Mouse (Mus musculus) cerebellum, adult 2 months (tissue): ENCODE data around the gene Stk38l. TPM values are rescaled to one million over a fixed set of nuclear protein-coding genes. Genes with fewer than 3 reads are reported as not detected.

Experiments used
- DNase-seq, 2 experiments: peaks; one replicate each; pipeline ENCODE4 v3.0.0; 2021
- H3K27ac ChIP-seq: fragments of 200-500 bp; 2 replicates; pipeline ENCODE4 v1.5.1; 2012; ENCODE audit warnings: low read length, control low read depth, inconsistent platforms; ENCODE audit not compliant: insufficient read depth
- H3K27me3 ChIP-seq: fragments of 200-500 bp; 2 replicates; pipeline ENCODE4 v1.6.1; 2012; ENCODE audit warnings: inconsistent platforms, mild to moderate bottlenecking, low read length, moderate library complexity; ENCODE audit not compliant: control insufficient read depth, insufficient read depth
- H3K4me1 ChIP-seq: fragments of 200-500 bp; 2 replicates; pipeline ENCODE4 v1.6.1; 2011; ENCODE audit warnings: low read length; ENCODE audit not compliant: control insufficient read depth, insufficient read depth
- H3K4me3 ChIP-seq: fragments of 200-500 bp; replicated peaks from 2 replicates; pipeline ENCODE3; 2011; ENCODE audit warnings: mild to moderate bottlenecking, low read depth, low read length, control low read depth; ENCODE audit not compliant: insufficient read depth
- CTCF ChIP-seq: fragments of 200-500 bp; IDR thresholded peaks from 2 replicates; pipeline ENCODE4 v1.5.1; 2011; ENCODE audit warnings: low read depth, mild to moderate bottlenecking, control low read depth, low read length, moderate library complexity, borderline replicate concordance; ENCODE audit not compliant: insufficient read depth
- POLR2A ChIP-seq: fragments of 200-500 bp; IDR thresholded peaks from 2 replicates; pipeline ENCODE4 v1.6.1; 2011; ENCODE audit warnings: low read length, control low read depth, borderline replicate concordance; ENCODE audit not compliant: insufficient read depth
- WGBS: fragments of 180-500 bp; shearing (Covaris S2); methylation state at CpG from one replicate; pipeline ENCODE4 v1.1.7; 2018; 5-methylcytosine and 5-hydroxymethylcytosine counted together
- polyA plus RNA-seq: library from polyadenylated mRNA; depleted of rRNA; stranded (reverse); fragments of >200 nt; gene quantifications from 2 replicates; pipeline ENCODE4 v1.2.3, GENCODE M21; 2012

Stk38l gene
- polyA plus RNA-seq, 1 experiment, result 16.4 TPM

DNA sequence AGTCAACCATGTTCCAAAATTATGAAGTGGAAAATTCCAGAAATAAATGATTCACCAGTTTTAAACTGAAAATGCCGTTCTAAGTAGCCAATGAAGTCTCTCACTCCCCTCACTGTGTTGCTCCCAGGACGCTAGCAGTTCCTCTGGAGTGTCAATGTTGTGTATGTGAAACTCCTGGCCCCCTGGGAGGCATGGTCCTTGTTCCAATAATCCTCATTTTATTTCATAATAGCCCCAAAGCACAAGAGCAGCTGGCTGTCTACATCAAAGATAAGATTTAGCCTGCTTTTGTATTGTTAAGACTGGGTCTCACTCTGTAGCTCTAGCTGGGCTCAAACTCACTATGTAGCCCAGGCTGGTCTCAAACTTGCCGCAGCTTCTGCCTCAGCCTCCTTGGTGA, 990 bp upstream of the Stk38l start:
- H3K27me3 ChIP-seq, result no peaks in the 10 kb centered on the region
- H3K27ac ChIP-seq, result no peak overlapping the region
- TF ChIP-seq CTCF, result no peak
- no peak for TF ChIP-seq POLR2A
- H3K4me1 ChIP-seq, result no peaks in the 10 kb centered on the region; the same call in 1 of the 2 replicates
- no peak overlapping the region for H3K4me3 ChIP-seq
- no peak for DNase-seq
- WGBS, result 93% methylated on average over 3 of the region's 3 CpGs

DNA sequence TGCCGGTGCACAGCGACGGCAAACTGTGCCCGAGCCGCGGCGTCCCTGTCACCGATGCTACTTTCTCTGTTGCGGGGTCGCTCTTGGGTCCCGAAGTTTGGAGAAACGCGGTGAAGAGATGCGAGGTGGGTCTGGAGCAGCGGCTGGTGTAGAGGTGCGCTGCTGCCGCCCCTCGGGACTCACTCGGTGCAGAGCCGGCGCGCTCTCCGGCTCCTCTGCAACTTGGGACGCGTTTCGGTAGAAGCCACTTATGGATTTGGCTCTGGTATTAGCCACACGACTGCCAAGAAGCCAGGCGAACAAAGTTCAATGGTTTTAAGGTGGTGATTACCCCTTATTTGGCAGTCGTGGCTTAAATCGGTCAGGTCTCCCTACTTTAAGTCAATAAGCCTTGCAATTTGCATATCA, 593 bp downstream of the Stk38l start:
- TF ChIP-seq CTCF, result no peak
- no peak for TF ChIP-seq POLR2A
- DNase-seq, result no peak
- Histone ChIP-seq H3K27me3 (no peaks in the 10 kb centered on the region), H3K27ac (peak overlapping the region; percentile 77; the same call in 1 of the 2 replicates), H3K4me3 (peak overlapping the region; percentile 77), H3K4me1 (no peaks in the 10 kb centered on the region; the same call in 1 of the 2 replicates)
- under 1% methylated on average over 30 of the region's 30 CpGs for WGBS

DNA sequence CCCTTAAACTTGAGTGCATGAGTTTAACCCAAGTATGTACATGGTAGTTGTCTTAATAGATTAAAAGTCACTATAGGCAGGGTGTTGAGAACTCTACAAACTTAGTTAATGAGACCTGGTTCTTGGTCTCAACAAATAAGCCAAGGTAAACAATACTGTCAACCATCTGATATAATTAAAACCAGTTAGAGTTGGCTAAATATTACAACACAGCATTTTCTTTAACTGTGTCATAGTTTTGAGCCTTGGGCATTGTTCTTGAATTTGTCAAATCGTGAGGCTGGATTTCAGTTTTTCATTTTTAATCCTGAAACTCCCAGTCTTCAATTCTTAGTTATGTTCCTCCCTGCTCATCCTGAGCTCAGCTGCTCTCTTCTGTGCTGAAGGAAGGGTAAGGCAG, 6.2 kb downstream of the Stk38l start:
- WGBS, result 85% methylated on average over 1 of the region's 1 CpGs
- Histone ChIP-seq H3K27ac (no peak overlapping the region), H3K4me1 (peaks cover 7% of the 10 kb centered on the region; the same call in 1 of the 2 replicates), H3K4me3 (no peak overlapping the region), H3K27me3 (no peaks in the 10 kb centered on the region)
- TF ChIP-seq CTCF (no peak), POLR2A (no peak)
- DNase-seq, result no peak

DNA sequence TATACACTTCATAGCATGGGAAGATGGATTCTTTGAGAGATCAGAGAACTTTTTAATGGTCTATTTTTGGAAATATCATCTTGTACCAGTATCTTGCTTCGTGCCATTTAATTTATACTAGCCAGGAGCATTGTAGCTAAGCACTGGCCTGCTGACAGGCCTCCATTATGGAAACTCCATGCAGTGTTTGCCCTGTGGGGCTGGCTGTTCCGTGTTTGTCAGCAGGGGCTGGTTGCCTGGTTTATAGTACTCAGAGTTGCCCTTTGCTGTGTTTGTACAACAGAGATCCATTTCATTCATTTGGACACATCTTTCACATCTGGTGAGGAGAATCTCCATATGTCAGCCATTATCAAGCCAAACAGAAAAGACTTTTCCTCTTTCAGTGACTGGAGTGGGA, 6.9 kb downstream of the Stk38l start:
- WGBS, result 19% methylated on average over 2 of the region's 2 CpGs
- Histone ChIP-seq H3K4me1 (peaks cover 7% of the 10 kb centered on the region; the same call in 1 of the 2 replicates), H3K27ac (no peak overlapping the region), H3K27me3 (no peaks in the 10 kb centered on the region), H3K4me3 (no peak overlapping the region)
- TF ChIP-seq CTCF (no peak), POLR2A (no peak)
- no peak for DNase-seq

DNA sequence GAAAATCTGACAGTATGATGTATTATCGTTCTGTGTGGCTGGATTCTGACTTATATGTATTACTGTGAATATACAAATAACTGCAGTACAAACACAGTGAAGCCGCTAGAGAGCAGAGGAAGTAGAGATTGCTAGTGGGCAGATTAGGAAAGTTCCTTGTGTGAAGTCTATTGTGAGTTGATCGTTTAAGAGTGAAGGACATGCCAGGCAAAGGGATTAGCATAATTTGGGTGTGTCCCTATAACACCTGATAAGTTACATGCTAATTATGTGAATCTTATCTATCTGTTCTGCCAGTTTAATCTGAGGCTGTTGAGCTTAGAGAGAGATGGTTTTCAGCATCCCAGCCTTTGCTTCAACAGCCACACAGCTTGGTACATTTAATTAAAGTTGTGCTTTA, 7.4 kb downstream of the Stk38l start:
- DNase-seq, result no peak
- Histone ChIP-seq H3K27ac (no peak overlapping the region), H3K4me1 (peaks cover 7% of the 10 kb centered on the region; the same call in 1 of the 2 replicates), H3K4me3 (no peak overlapping the region), H3K27me3 (no peaks in the 10 kb centered on the region)
- TF ChIP-seq POLR2A (no peak), CTCF (no peak)
- WGBS, result 74% methylated on average over 3 of the region's 3 CpGs

DNA sequence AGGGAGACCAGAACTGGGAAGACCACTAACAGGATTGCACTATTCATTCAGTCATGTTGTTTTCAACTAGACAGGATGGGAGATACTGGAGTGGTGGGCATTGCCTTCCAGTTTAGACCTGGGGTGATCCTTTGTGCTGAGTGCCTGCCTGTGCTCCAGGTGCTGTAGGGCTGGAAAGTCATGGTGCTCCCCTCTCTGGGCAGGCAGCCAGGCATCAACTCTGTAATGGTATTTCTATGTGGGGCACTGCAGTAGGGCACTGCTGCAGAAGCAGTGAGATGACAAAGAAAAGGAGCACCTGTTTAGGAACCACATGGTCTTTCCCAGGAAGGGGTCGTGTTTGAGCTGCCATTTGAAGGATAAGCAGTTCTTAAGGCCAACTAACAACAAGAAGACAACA, 7.9 kb downstream of the Stk38l start:
- Histone ChIP-seq H3K4me1 (peaks cover 10% of the 10 kb centered on the region; the same call in 1 of the 2 replicates), H3K27me3 (no peaks in the 10 kb centered on the region), H3K4me3 (no peak overlapping the region), H3K27ac (no peak overlapping the region)
- DNase-seq, result peak; percentile 28 to 31
- TF ChIP-seq CTCF (no peak), POLR2A (no peak)
- 4% methylated on average over 1 of the region's 1 CpGs for WGBS

DNA sequence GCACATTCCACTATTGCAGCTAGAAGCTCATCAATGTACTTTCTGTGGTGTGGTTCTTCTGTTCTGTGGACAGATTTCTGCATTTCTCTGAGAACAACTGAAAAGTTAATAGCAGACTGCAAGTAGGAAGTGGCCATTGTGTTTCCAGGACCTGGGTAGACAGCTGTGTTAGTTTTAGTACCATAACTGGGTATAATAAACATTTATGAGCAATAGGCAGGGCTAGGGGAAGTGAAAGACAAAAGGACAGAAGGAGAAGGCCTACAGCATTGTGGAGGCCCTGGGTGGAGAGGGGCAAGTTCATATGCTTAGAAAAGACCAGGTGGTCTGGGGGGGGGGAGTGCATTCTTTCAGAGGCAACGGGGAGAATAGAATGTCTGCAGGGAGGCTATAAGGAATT, 8.8 kb downstream of the Stk38l start:
- H3K4me3 ChIP-seq, result no peak overlapping the region
- H3K27me3 ChIP-seq, result no peaks in the 10 kb centered on the region
- TF ChIP-seq CTCF (no peak), POLR2A (no peak)
- peaks cover 13% of the 10 kb centered on the region; the same call in 1 of the 2 replicates for H3K4me1 ChIP-seq
- no peak for DNase-seq
- H3K27ac ChIP-seq, result no peak overlapping the region
- WGBS, result 67% methylated on average over 1 of the region's 1 CpGs

DNA sequence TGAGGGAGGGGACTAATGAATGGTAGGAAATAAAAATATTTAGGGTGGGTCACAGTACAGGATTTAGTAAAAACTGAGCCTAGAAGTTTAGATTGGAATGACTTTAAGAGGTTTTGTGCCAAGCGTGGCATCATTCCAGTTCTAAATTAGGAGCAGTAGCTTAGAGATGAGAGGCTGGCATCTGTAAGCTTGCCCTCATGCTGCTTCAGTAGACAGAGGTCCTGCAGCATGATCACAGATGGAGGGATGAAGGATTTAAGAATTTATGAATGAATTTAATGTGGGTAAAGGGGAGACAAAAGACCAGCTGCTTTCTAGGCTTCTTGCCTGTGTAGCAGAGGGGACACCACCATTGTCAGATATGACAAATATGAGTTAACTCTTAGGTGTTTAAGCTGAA, 14.1 kb downstream of the Stk38l start:
- TF ChIP-seq POLR2A, result no peak
- no peak for TF ChIP-seq CTCF
- Histone ChIP-seq H3K4me1 (peaks cover 9% of the 10 kb centered on the region; the same call in 1 of the 2 replicates), H3K27ac (no peak overlapping the region), H3K27me3 (no peaks in the 10 kb centered on the region), H3K4me3 (no peak overlapping the region)
- WGBS, result 8% methylated on average over 1 of the region's 1 CpGs
- peak; percentile 30 to 70 for DNase-seq

DNA sequence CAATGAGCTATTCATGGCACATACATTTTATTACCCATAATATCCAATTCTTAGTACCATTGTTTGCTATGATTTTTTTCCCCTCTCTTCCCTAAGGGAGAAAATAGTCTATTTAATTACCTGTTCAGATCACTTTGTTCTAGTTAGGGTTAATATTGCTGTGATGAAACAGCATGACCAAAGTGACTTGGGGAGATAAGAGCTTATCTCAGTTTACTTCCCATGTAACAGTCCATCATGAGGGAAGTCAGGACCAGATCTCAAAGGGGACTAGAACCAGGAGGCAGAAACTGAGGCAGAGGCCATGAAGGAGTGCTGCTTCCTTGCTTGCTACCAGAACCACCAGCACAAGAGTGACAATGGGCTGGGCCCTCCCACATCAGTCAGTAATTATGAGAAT, 15.9 kb downstream of the Stk38l start:
- Histone ChIP-seq H3K4me1 (peaks cover 9% of the 10 kb centered on the region; the same call in 1 of the 2 replicates), H3K27ac (no peak overlapping the region), H3K27me3 (no peaks in the 10 kb centered on the region), H3K4me3 (no peak overlapping the region)
- TF ChIP-seq CTCF (no peak), POLR2A (no peak)
- DNase-seq, result no peak
